Mouse (Mus musculus) liver, embryonic 16.5 days (tissue): ENCODE measurements around the gene Mgmt. TPM values are rescaled to one million over a fixed set of nuclear protein-coding genes. Genes with fewer than 3 reads are reported as not detected.

Experiments used
- ATAC-seq: fragments of 200-750 bp; cut with Nextera tagmentation; 2 replicates; pipeline ENCODE4 v1.8.0; 2017; ENCODE audit warnings: low read depth, mild to moderate bottlenecking, moderate number of reproducible peaks, moderate library complexity
- H3K27ac ChIP-seq: fragments of 300-500 bp; sonication (generic); 2 replicates; pipeline ENCODE4 v1.5.1; 2014; ENCODE audit warnings: mild to moderate bottlenecking, low read length
- H3K27me3 ChIP-seq: fragments of 300-500 bp; sonication (generic); 2 replicates; pipeline ENCODE4 v1.6.1; 2014; ENCODE audit warnings: low read depth, low read length, mixed read lengths; ENCODE audit not compliant: control insufficient read depth, insufficient read depth
- H3K36me3 ChIP-seq: fragments of 300-500 bp; sonication (generic); 2 replicates; pipeline ENCODE4 v1.6.1; 2014; ENCODE audit warnings: mild to moderate bottlenecking; ENCODE audit not compliant: control insufficient read depth, insufficient read depth
- H3K4me1 ChIP-seq: fragments of 300-500 bp; sonication (generic); 2 replicates; pipeline ENCODE4 v1.6.1; 2014; ENCODE audit warnings: low read depth, low read length, mixed read lengths; ENCODE audit not compliant: control insufficient read depth
- H3K4me2 ChIP-seq: fragments of 300-500 bp; sonication (generic); 2 replicates; pipeline ENCODE4 v1.6.1; 2014; ENCODE audit warnings: low read depth, low read length, mixed read lengths
- H3K4me3 ChIP-seq: fragments of 300-500 bp; sonication (generic); 2 replicates; pipeline ENCODE4 v1.5.1; 2014; ENCODE audit warnings: low read depth, mild to moderate bottlenecking, low read length
- H3K9ac ChIP-seq: fragments of 300-500 bp; sonication (generic); 2 replicates; pipeline ENCODE4 v1.6.1; 2014; ENCODE audit warnings: low read depth, low read length
- H3K9me3 ChIP-seq: fragments of 300-500 bp; sonication (generic); replicated peaks from 2 replicates; pipeline ENCODE4 v1.6.1; 2016; ENCODE audit warnings: low read length; ENCODE audit not compliant: control insufficient read depth
- WGBS: fragments of 180-500 bp; shearing (Covaris S2); extraction: QIAGEN DNeasy Blood & Tissue Kit; methylation state at CpG from one replicate; pipeline ENCODE4 v1.1.7; 2014; ENCODE audit not compliant: insufficient replicate concordance; 5-methylcytosine and 5-hydroxymethylcytosine counted together
- polyA plus RNA-seq: library from polyadenylated mRNA; unstranded; fragments of >200 nt; fragmentation: Nextera tagmentation; extraction: Ambion mirVana; gene quantifications from 2 replicates; pipeline ENCODE4 v1.2.1, GENCODE M21; 2015

Mgmt gene
- 3.0 and 3.2 TPM in 2 replicates for polyA plus RNA-seq

- peak within 1 kb of the TSS; percentile 69 for H3K4me2 ChIP-seq
- no peak within 1 kb of the TSS for H3K27ac ChIP-seq
- peak; percentile 99 for ATAC-seq
- H3K4me1 ChIP-seq: peaks cover 11% of the 10 kb centered on the region
- H3K4me3 ChIP-seq: peak within 1 kb of the TSS; percentile 54
- H3K27me3 ChIP-seq: no peaks in the 10 kb centered on the region
- WGBS: 9% methylated on average over 33 of the region's 33 CpGs
- H3K36me3 ChIP-seq: no peaks in the 10 kb centered on the region
- H3K9ac ChIP-seq: peak within 1 kb of the TSS; percentile 44
- H3K9me3 ChIP-seq: no peaks in the 10 kb centered on the region
Measured at GRCm38 (mm10) chr7:136894106-136894986, at the start of gene Mgmt. TSS of gene Mgmt (plus strand) at chr7:136894614.

- no peaks in the 10 kb centered on the region for H3K36me3 ChIP-seq
- H3K4me2 ChIP-seq: no peak overlapping the region
- ATAC-seq: no peak
- no peak overlapping the region for H3K27ac ChIP-seq
- WGBS: 61% methylated on average over 5 of the region's 5 CpGs
- no peaks in the 10 kb centered on the region for H3K9me3 ChIP-seq
- no peak overlapping the region for H3K4me3 ChIP-seq
- no peaks in the 10 kb centered on the region for H3K27me3 ChIP-seq
- H3K9ac ChIP-seq: no peak overlapping the region
- H3K4me1 ChIP-seq: no peaks in the 10 kb centered on the region
Measured at GRCm38 (mm10) chr7:136844835-136845234, 49.6 kb upstream of the Mgmt start.

GRCm38 (mm10) chr7:136845321-136845720 is 49.1 kb upstream of the Mgmt start:
- Histone ChIP-seq H3K36me3 (no peaks in the 10 kb centered on the region), H3K4me1 (no peaks in the 10 kb centered on the region), H3K9ac (no peak overlapping the region), H3K27ac (no peak overlapping the region), H3K4me3 (no peak overlapping the region), H3K27me3 (no peaks in the 10 kb centered on the region), H3K4me2 (no peak overlapping the region), H3K9me3 (no peaks in the 10 kb centered on the region)
- WGBS: 41% methylated on average over 9 of the region's 9 CpGs
- no peak for ATAC-seq

- no peaks in the 10 kb centered on the region for H3K27me3 ChIP-seq
- H3K4me3 ChIP-seq: no peak overlapping the region
- H3K4me1 ChIP-seq: no peaks in the 10 kb centered on the region
- no peak overlapping the region for H3K27ac ChIP-seq
- H3K36me3 ChIP-seq: no peaks in the 10 kb centered on the region
- no peak overlapping the region for H3K9ac ChIP-seq
- ATAC-seq: no peak
- H3K9me3 ChIP-seq: no peaks in the 10 kb centered on the region
- H3K4me2 ChIP-seq: no peak overlapping the region
- 65% methylated on average over 10 of the region's 10 CpGs for WGBS
Measured at GRCm38 (mm10) chr7:136846086-136846620, 48.3 kb upstream of the Mgmt start.

GRCm38 (mm10) chr7:136847601-136848000 is 46.8 kb upstream of the Mgmt start:
- no peak overlapping the region for H3K27ac ChIP-seq
- H3K4me2 ChIP-seq: no peak overlapping the region
- no peaks in the 10 kb centered on the region for H3K4me1 ChIP-seq
- no peaks in the 10 kb centered on the region for H3K27me3 ChIP-seq
- H3K4me3 ChIP-seq: no peak overlapping the region
- no peak overlapping the region for H3K9ac ChIP-seq
- H3K9me3 ChIP-seq: no peaks in the 10 kb centered on the region
- no peaks in the 10 kb centered on the region for H3K36me3 ChIP-seq
- ATAC-seq: no peak
- whole genome bisulfite sequencing: 66% methylated on average over 6 of the region's 6 CpGs

DNA sequence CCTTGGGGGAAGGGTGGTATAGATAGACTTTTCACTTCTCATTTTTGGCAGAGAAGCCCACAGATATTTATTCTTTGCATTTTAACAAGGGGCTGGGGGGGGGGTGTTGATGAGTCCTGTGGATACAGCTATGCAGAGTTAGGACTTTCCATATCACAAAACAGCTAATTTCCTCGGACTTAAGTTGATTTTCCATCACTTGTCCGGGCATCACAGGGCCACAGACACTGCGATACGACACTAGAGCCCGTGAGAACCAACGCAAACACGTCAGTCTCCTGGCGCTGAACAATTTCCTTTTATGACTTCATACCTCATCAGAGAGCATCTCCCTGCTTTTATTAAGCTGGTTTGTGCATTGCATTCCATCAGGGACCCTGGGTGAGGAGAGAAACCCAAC is 45.7 kb upstream of the Mgmt start:
- H3K27me3 ChIP-seq: no peaks in the 10 kb centered on the region
- H3K4me1 ChIP-seq: no peaks in the 10 kb centered on the region
- H3K4me3 ChIP-seq: no peak overlapping the region
- H3K9ac ChIP-seq: no peak overlapping the region
- no peaks in the 10 kb centered on the region for H3K36me3 ChIP-seq
- ATAC-seq: no peak
- H3K4me2 ChIP-seq: no peak overlapping the region
- H3K27ac ChIP-seq: no peak overlapping the region
- H3K9me3 ChIP-seq: no peaks in the 10 kb centered on the region
- 69% methylated on average over 8 of the region's 8 CpGs for WGBS

DNA sequence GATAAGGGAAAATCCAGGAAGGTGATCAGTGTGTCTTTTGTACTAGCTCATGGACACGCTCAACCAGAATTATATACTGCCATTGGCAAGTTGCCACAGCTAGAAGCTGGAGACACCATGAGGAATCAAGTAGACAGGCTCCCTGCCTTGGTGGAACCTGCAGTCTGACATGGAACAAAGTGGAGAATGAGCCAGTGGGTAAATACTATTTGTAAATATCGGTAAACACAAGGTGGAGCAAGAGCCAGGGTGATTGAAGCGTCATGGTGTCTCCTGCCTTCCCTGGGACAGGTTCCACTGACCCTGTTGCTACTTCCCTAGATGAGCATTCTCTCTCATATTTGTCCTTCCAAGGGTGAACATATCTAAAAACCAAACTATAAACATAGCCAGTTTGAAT is 44.6 kb upstream of the Mgmt start:
- H3K27ac ChIP-seq: no peak overlapping the region
- H3K9me3 ChIP-seq: no peaks in the 10 kb centered on the region
- no peak overlapping the region for H3K9ac ChIP-seq
- H3K4me3 ChIP-seq: no peak overlapping the region
- H3K27me3 ChIP-seq: no peaks in the 10 kb centered on the region
- 58% methylated on average over 3 of the region's 3 CpGs for WGBS
- no peaks in the 10 kb centered on the region for H3K4me1 ChIP-seq
- no peak for ATAC-seq
- H3K36me3 ChIP-seq: no peaks in the 10 kb centered on the region
- no peak overlapping the region for H3K4me2 ChIP-seq

GRCm38 (mm10) chr7:136850339-136850738 is 44.1 kb upstream of the Mgmt start:
- WGBS: 39% methylated on average over 5 of the region's 5 CpGs
- no peak for ATAC-seq

GRCm38 (mm10) chr7:136851946-136852345 is 42.5 kb upstream of the Mgmt start:
- H3K9ac ChIP-seq: no peak overlapping the region
- ATAC-seq: no peak
- no peaks in the 10 kb centered on the region for H3K27me3 ChIP-seq
- H3K4me3 ChIP-seq: no peak overlapping the region
- no peak overlapping the region for H3K27ac ChIP-seq
- no peaks in the 10 kb centered on the region for H3K9me3 ChIP-seq
- no peak overlapping the region for H3K4me2 ChIP-seq
- H3K36me3 ChIP-seq: no peaks in the 10 kb centered on the region
- H3K4me1 ChIP-seq: no peaks in the 10 kb centered on the region
- WGBS: 38% methylated on average over 8 of the region's 8 CpGs

More at GRCm38 (mm10) chr7:136850339-136850738, 44.1 kb upstream of the Mgmt start:
- no peaks in the 10 kb centered on the region for H3K4me1 ChIP-seq
- no peak overlapping the region for H3K9ac ChIP-seq
- H3K9me3 ChIP-seq: no peaks in the 10 kb centered on the region
- H3K4me2 ChIP-seq: no peak overlapping the region
- H3K36me3 ChIP-seq: no peaks in the 10 kb centered on the region
- H3K27me3 ChIP-seq: no peaks in the 10 kb centered on the region
- no peak overlapping the region for H3K4me3 ChIP-seq
- no peak overlapping the region for H3K27ac ChIP-seq
